Mouse (Mus musculus) liver, embryonic 13.5 days (tissue): ENCODE measurements around the gene Mpnd. TPM values are rescaled to one million over a fixed set of nuclear protein-coding genes. Genes with fewer than 3 reads are reported as not detected.
A peak's percentile ranks its signal among the peaks of the same experiment; 100 is the strongest.

Source experiments
- ATAC-seq: fragments of 200-750 bp; cut with Nextera tagmentation; 2 replicates; pipeline ENCODE4 v1.8.0; 2017; ENCODE audit warnings: low read depth, mild to moderate bottlenecking, moderate number of reproducible peaks, moderate library complexity
- DNase-seq: peaks from one replicate; pipeline ENCODE4 v3.0.0; 2022
- H3K27ac ChIP-seq: fragments of 300-500 bp; sonication (generic); 2 replicates; pipeline ENCODE4 v1.5.1; 2015; ENCODE audit warnings: moderate library complexity, mild to moderate bottlenecking, inconsistent platforms
- H3K27me3 ChIP-seq: fragments of 300-500 bp; sonication (generic); 2 replicates; pipeline ENCODE4 v1.6.1; 2015; ENCODE audit warnings: mild to moderate bottlenecking, inconsistent platforms
- H3K36me3 ChIP-seq: fragments of 300-500 bp; sonication (generic); 2 replicates; pipeline ENCODE4 v1.6.1; 2015; ENCODE audit warnings: mild to moderate bottlenecking, inconsistent platforms
- H3K4me1 ChIP-seq: fragments of 300-500 bp; sonication (generic); replicated peaks from 2 replicates; pipeline ENCODE4 v1.6.1; 2015; ENCODE audit warnings: inconsistent platforms
- H3K4me2 ChIP-seq: fragments of 300-500 bp; sonication (generic); 2 replicates; pipeline ENCODE4 v1.6.1; 2015; ENCODE audit warnings: inconsistent platforms, mild to moderate bottlenecking, moderate library complexity
- H3K4me3 ChIP-seq: fragments of 300-500 bp; sonication (generic); replicated peaks from 2 replicates; pipeline ENCODE4 v1.5.1; 2015; ENCODE audit warnings: mild to moderate bottlenecking, inconsistent platforms
- H3K9ac ChIP-seq: fragments of 300-500 bp; sonication (generic); 2 replicates; pipeline ENCODE4 v1.6.1; 2015; ENCODE audit warnings: mild to moderate bottlenecking, inconsistent platforms
- H3K9me3 ChIP-seq: fragments of 300-500 bp; sonication (generic); replicated peaks from 2 replicates; pipeline ENCODE4 v1.6.1; 2016; ENCODE audit warnings: inconsistent platforms
- WGBS: fragments of 180-500 bp; shearing (Covaris S2); methylation state at CpG from one replicate; pipeline ENCODE4 v1.1.7; 2015; ENCODE audit not compliant: insufficient replicate concordance; 5-methylcytosine and 5-hydroxymethylcytosine counted together
- polyA plus RNA-seq: library from polyadenylated mRNA; unstranded; fragments of >200 nt; fragmentation: Nextera tagmentation; extraction: Ambion mirVana; gene quantifications from 2 replicates; pipeline ENCODE4 v1.2.1, GENCODE M21; 2015

The Mpnd gene
- polyA plus RNA-seq, 1 experiment from 2014 or later: 14.5 TPM

GRCm38 (mm10) chr17:56031431-56031830 lies 25.9 kb downstream of the Mpnd start:
- Histone ChIP-seq H3K36me3 (peaks cover 69% of the 10 kb centered on the region), H3K27me3 (no peaks in the 10 kb centered on the region), H3K9me3 (no peaks in the 10 kb centered on the region), H3K4me3 (no peak overlapping the region), H3K27ac (peak overlapping the region; percentile 68), H3K4me2 (peak overlapping the region; percentile 14; the same call in 1 of the 2 replicates), H3K9ac (0 out of 2 replicates have a peak overlapping the region, but pooled peaks have one; percentile 15), H3K4me1 (peaks cover 89% of the 10 kb centered on the region)
- DNase-seq (no peak), ATAC-seq (no peak)
- 77% methylated on average over 7 of the region's 7 CpGs for WGBS

DNA sequence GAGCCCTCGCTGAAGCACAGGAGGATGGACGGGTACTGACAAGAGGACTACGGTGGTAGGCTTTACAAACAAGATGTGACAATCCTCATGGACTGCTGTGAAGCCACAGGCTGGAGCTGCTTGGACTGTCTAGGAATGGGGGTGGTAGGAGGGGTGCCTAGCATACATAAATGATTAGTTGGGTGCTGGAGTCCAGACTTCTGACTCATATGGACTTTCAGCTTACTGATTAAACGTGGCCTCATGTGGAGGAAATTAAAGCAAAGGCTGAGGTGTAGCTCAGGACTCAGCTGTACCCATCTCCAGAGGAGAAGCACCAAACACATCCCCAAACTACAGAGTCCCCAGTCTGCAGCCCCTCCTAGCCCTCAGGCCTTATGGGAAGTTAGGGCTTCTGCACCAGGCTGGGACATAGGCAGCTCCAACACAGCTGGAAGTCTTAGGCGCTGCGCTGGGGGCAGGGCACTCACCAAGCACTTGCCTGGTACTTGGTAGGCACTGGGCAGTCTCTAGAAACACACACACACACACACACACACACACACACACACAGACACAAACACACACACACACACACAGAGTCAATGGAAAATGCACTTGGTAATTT lies 26.7 kb downstream of the Mpnd start:
- Histone ChIP-seq H3K27me3 (no peaks in the 10 kb centered on the region), H3K36me3 (peaks cover 61% of the 10 kb centered on the region), H3K4me3 (no peak overlapping the region), H3K27ac (peak overlapping the region; percentile 53), H3K4me2 (peak overlapping the region; percentile 21; the same call in 1 of the 2 replicates), H3K9me3 (no peaks in the 10 kb centered on the region), H3K4me1 (peaks cover 87% of the 10 kb centered on the region), H3K9ac (peak overlapping the region; percentile 98; the same call in 1 of the 2 replicates)
- DNase-seq: no peak
- WGBS: 71% methylated on average over 6 of the region's 6 CpGs
- ATAC-seq: no peak

DNA sequence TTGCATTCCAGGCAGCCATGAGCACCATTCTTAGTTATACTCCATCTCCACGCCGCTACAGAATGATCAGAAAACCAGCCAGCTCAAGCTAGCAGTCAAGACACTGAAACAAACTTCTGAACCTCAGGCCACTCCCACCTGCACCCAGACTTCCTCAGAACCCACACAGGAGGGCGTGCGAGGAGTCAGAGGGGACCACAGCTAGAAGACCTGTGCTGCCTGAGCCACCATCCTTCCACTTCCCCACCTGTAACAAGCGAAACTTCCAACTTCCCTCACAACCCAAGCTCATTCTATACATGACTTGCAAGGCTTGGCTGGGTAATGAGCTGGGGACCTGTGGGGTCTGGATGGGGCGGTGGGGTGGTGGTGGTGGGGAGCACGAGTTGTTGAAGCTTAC lies 27.3 kb downstream of the Mpnd start:
- no peak for DNase-seq
- Histone ChIP-seq H3K27ac (no peak overlapping the region; the same call in 1 of the 2 replicates), H3K36me3 (peaks cover 56% of the 10 kb centered on the region), H3K9me3 (no peaks in the 10 kb centered on the region), H3K9ac (peak overlapping the region; percentile 98; the same call in 1 of the 2 replicates), H3K4me3 (no peak overlapping the region), H3K4me2 (peak overlapping the region; percentile 21; the same call in 1 of the 2 replicates), H3K4me1 (peaks cover 86% of the 10 kb centered on the region), H3K27me3 (no peaks in the 10 kb centered on the region)
- ATAC-seq: no peak
- WGBS: 57% methylated on average over 7 of the region's 7 CpGs

- H3K4me1 ChIP-seq: peaks cover 75% of the 10 kb centered on the region
- H3K9me3 ChIP-seq: no peaks in the 10 kb centered on the region
- 70% methylated on average over 7 of the region's 7 CpGs for WGBS
- H3K4me3 ChIP-seq: peak overlapping the region; percentile 97
- peak overlapping the region; percentile 93 for H3K27ac ChIP-seq
- no peak for ATAC-seq
- peaks cover 42% of the 10 kb centered on the region for H3K36me3 ChIP-seq
- H3K27me3 ChIP-seq: no peaks in the 10 kb centered on the region
- no peak for DNase-seq
- H3K9ac ChIP-seq: peak overlapping the region; percentile 98
- peak overlapping the region; percentile 89 for H3K4me2 ChIP-seq
Measured at GRCm38 (mm10) chr17:56034040-56034725, 28.7 kb downstream of the Mpnd start.

DNA sequence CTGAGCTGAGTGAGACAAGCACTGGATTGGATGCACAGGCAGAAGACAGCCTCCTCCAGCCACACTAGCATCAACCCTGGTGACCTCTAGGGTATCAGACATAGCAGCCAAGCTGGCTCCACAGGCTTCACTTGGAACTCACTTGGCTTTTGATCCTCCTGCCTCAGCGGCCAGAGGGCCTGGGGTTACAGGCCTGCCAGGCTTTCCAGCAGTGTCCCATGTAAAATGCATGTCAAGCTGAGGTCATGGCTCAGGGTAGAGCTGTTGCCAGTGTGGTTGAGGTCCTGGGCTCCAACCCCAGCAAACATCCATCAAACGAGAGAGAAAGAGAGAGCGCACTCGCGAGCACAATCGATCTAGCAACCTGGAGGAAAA lies 29.2 kb downstream of the Mpnd start:
- ATAC-seq: no peak
- H3K9ac ChIP-seq: peak overlapping the region; percentile 98
- H3K4me3 ChIP-seq: peak overlapping the region; percentile 97
- peaks cover 37% of the 10 kb centered on the region for H3K36me3 ChIP-seq
- no peaks in the 10 kb centered on the region for H3K9me3 ChIP-seq
- DNase-seq: no peak
- peaks cover 70% of the 10 kb centered on the region for H3K4me1 ChIP-seq
- no peaks in the 10 kb centered on the region for H3K27me3 ChIP-seq
- peak overlapping the region; percentile 89 for H3K4me2 ChIP-seq
- H3K27ac ChIP-seq: peak overlapping the region; percentile 93
- WGBS: 83% methylated on average over 6 of the region's 6 CpGs

- Histone ChIP-seq H3K4me3 (peak overlapping the region; percentile 97), H3K36me3 (peaks cover 36% of the 10 kb centered on the region), H3K9ac (peak overlapping the region; percentile 98), H3K9me3 (no peaks in the 10 kb centered on the region), H3K4me1 (peaks cover 65% of the 10 kb centered on the region), H3K4me2 (peak overlapping the region; percentile 89), H3K27me3 (no peaks in the 10 kb centered on the region), H3K27ac (peak overlapping the region; percentile 93)
- DNase-seq: no peak
- WGBS: 68% methylated on average over 4 of the region's 4 CpGs
- ATAC-seq: no peak
Measured at GRCm38 (mm10) chr17:56035216-56035615, 29.7 kb downstream of the Mpnd start.

- Histone ChIP-seq H3K4me1 (peaks cover 60% of the 10 kb centered on the region), H3K36me3 (peaks cover 26% of the 10 kb centered on the region), H3K27me3 (no peaks in the 10 kb centered on the region), H3K9me3 (no peaks in the 10 kb centered on the region), H3K9ac (peak within 1 kb of the TSS; percentile 98), H3K4me3 (peak within 1 kb of the TSS; percentile 97), H3K4me2 (peak within 1 kb of the TSS; percentile 89), H3K27ac (peak within 1 kb of the TSS; percentile 93)
- peak; percentile 98 for DNase-seq
- WGBS: under 1% methylated on average over 74 of the region's 74 CpGs
- peak; percentile 88 for ATAC-seq
Measured at GRCm38 (mm10) chr17:56036176-56036900, 30.8 kb downstream of the Mpnd start, which contains the start of gene Sh3gl1. Gene Sh3gl1 (minus strand): TSS chr17:56036635.

- Histone ChIP-seq H3K4me1 (peaks cover 60% of the 10 kb centered on the region), H3K4me3 (peak overlapping the region; percentile 38), H3K9me3 (no peaks in the 10 kb centered on the region), H3K36me3 (peaks cover 24% of the 10 kb centered on the region), H3K27ac (no peak overlapping the region), H3K4me2 (peak overlapping the region; percentile 57), H3K27me3 (no peaks in the 10 kb centered on the region), H3K9ac (peak overlapping the region; percentile 51)
- DNase-seq (no peak), ATAC-seq (no peak)
- 36% methylated on average over 13 of the region's 13 CpGs for WGBS
Measured at GRCm38 (mm10) chr17:56036901-56037287, 31.4 kb downstream of the Mpnd start.

GRCm38 (mm10) chr17:56038583-56039261 lies 33.2 kb downstream of the Mpnd start:
- no peak for ATAC-seq
- peak overlapping the region; percentile 92; the same call in 1 of the 2 replicates for H3K4me2 ChIP-seq
- H3K4me1 ChIP-seq: peaks cover 54% of the 10 kb centered on the region
- H3K36me3 ChIP-seq: peaks cover 23% of the 10 kb centered on the region
- no peak for DNase-seq
- 80% methylated on average over 8 of the region's 8 CpGs for WGBS
- H3K27ac ChIP-seq: 0 out of 2 replicates have a peak overlapping the region, but pooled peaks have one; percentile 11
- no peak overlapping the region for H3K4me3 ChIP-seq
- H3K27me3 ChIP-seq: no peaks in the 10 kb centered on the region
- no peak overlapping the region for H3K9ac ChIP-seq
- no peaks in the 10 kb centered on the region for H3K9me3 ChIP-seq

DNA sequence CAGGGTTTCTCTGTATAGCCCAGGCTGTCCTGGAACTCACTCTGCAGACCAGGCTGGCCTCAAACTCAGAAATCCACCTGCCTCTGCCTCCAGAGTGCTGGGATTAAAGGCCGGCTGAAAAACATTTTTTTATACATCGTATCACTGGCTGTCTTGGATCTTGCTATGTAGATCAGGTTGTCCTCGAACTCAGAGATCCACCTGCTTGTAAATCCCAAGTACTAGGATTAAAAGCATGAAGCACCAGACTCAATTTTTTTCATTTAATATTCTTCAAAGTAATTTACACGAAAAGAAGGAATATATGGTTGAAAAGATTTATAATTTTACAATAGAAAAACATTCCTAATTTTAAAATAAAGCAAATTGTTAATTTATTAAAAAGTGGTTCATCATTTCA lies 33.8 kb downstream of the Mpnd start:
- Histone ChIP-seq H3K4me1 (peaks cover 52% of the 10 kb centered on the region), H3K4me3 (peak overlapping the region; percentile 86), H3K4me2 (peak overlapping the region; percentile 92), H3K27ac (peak overlapping the region; percentile 74; the same call in 1 of the 2 replicates), H3K9ac (peak overlapping the region; percentile 73), H3K27me3 (no peaks in the 10 kb centered on the region), H3K36me3 (peaks cover 23% of the 10 kb centered on the region), H3K9me3 (no peaks in the 10 kb centered on the region)
- ATAC-seq (no peak), DNase-seq (no peak)
- 59% methylated on average over 4 of the region's 4 CpGs for WGBS
